Mouse (Mus musculus): ENCODE measurements around the gene Trappc12.

Trappc12 gene

GRCm38 (mm10) chr12:28732631-28733030, 17.6 kb downstream of the Trappc12 start:
- no peak for DNase-seq

GRCm38 (mm10) chr12:28727061-28727460, 23.2 kb downstream of the Trappc12 start:
- no peak for DNase-seq

- DNase-seq, result no peak
These were observed 24.1 kb downstream of the Trappc12 start for GRCm38 (mm10) chr12:28726204-28726603.

DNA sequence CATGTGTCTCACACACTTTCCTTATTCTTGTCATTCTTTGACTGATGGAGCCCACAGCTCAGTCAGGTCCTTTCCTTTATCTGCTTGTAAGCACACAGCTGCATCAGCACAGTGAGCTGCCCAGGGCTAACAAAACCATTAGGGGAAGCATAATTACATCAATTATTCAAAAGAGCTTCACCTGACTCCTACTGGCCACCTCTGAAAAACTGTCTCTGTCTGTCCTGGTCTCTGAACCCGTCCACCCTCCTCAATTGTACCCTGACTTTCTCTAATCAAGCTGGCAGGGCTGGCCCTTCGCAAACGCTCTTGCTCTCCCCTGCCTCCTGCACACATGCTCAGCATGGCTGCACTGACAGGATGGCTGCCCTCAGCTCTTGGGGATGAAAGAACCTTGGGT, 25.9 kb downstream of the Trappc12 start:
- no peak for DNase-seq

DNA sequence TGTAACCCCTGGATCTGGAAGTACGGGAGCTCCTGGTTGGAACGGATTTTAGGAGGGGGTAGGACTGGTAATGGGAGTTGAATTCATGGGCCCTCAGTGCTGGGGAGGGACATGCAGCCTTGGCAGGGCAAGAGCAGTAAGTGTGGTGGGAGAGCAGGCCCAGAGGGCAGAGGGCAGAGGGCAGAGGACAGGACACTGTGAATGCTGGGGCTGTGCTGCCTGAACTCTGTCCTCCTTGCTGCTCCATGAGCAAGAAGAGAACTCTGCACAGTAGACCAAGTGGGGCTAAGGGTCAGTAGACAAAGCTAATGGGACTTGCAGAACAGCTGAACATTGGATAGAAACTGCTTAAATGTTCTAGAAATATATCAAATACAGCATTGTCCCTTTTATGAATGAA, 32.2 kb downstream of the Trappc12 start:
- DNase-seq, result peak; percentile 59 to 60

DNA sequence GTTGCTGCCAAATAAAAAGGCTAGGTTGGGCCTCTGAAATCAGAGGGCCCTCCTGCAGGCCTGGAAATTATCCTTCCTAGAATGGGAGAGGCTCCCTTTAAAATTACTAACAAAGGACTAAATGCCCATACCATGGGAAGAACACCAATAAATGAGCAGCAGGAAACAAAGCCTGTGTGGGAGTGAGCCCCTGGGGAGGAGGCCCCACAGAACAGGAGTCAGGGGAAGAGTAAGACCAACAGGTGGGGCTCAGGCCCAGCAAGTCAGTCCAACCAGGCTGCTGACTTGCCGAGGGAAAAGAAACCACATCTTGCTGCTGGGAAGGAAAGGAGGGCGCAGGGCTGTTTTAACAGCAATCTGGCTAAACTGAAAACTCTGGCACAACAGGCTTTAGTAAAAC, 33.2 kb downstream of the Trappc12 start:
- DNase-seq, result no peak

GRCm38 (mm10) chr12:28714822-28715632, 35.2 kb downstream of the Trappc12 start:
- DNase-seq, result no peak

GRCm38 (mm10) chr12:28710566-28711185, 39.6 kb downstream of the Trappc12 start:
- no peak for DNase-seq

DNA sequence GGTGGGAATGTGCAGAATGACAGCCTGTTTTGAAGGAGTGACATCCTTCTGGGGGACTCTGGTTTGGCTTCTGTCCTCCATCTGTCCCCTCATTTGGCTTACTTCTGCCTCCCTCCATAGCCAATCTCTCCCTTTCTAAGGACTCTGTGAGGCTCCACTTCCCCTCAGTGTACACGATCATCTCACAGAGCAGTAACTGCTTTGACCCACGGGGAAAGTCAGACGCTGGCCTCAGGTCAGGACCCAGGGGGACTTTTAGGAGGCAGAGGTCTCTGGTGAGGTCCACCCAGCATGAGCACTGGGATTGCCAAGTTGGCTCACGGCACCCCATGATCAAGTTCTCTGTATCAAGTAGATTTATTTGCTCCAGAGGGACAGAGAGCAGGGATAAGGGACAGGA, 42.1 kb downstream of the Trappc12 start:
- no peak for DNase-seq

DNA sequence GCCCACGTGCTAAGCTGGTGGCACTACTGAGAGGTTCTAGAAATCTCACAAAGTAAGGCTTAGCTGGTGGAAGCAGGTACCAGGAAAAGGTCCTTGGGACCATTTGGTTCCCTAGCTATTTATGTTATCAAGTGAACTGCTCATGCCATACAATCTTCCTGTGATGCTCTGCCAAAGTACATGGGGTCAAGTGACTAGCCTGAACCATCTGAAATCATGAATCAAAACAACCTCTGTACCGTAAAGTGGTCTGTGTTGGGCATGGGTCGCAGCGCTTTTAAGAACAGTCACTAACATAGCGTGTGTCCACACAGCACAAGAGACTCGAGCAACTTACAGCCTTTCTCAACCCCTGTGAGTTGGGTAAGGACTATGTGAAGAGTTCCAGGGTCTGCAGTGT, 45.1 kb downstream of the Trappc12 start:
- DNase-seq, result no peak

GRCm38 (mm10) chr12:28704381-28704780, 45.9 kb downstream of the Trappc12 start:
- DNase-seq, result peak; percentile 11 to 22

DNA sequence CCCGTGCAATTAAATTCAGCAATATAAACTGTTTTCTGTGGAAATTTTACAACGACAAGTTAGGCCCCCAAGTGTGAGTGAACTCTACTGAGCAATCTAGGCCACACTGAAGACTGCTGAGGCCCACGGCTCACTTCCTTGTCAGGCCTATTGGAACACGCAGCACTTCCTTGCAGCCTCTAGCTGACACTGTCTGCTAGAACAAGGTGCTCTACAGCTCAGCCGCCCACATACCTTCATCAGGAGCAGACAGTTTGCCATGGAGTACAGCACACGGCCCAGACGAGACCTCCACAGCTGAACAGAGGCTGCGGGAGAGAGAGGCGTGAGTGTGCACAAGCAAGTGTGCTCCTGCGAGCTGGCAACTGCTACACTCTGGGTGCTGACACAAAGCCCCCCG, 49.0 kb downstream of the Trappc12 start:
- no peak for DNase-seq

DNA sequence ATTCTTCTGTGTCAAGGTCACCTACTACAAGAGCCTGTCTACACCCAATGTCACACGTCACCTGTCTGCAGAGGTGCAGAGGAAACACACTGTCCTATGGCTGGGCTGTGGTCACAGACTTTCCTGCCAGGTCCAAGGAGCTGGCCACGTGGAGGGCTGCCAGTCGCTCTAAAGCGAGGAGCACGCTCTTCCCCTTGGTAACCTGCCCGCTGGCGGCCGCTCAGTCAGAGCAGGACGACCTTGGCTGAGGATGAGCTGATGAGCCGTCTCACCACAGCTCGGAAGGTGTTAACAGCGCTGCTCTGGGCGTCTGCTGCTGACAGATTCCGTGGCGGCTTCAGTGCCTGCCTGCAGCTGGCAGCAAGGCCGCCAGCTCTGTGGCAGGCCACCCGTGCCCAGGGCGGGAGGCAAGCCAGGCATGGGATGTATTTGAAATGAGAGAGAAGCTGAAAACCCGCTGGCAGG, 49.7 kb downstream of the Trappc12 start:
- DNase-seq, result peak; percentile 70 to 84

DNA sequence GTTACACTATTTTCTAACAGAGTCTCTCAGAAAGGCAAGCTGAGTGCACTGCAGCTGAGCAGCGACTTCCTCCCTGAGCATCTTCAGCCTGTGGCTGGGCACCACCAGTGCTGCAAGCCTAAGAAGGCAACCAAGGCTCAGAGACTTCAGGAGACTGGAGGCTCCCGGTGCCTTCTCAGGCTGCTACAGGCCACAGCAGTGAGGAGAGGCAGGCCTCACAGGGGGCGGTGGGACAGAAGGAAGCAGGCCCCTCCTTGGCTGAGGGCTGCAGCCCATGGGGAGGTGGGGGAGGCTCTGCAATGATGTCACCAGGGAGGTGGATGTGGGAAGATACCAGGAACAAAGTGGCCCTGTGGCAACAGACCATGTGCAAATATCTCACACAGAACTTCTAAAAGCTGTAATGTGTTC, 50.2 kb downstream of the Trappc12 start:
- DNase-seq, result no peak

GRCm38 (mm10) chr12:28699656-28700055, 50.6 kb downstream of the Trappc12 start:
- DNase-seq, result peak; percentile 65 to 84

DNA sequence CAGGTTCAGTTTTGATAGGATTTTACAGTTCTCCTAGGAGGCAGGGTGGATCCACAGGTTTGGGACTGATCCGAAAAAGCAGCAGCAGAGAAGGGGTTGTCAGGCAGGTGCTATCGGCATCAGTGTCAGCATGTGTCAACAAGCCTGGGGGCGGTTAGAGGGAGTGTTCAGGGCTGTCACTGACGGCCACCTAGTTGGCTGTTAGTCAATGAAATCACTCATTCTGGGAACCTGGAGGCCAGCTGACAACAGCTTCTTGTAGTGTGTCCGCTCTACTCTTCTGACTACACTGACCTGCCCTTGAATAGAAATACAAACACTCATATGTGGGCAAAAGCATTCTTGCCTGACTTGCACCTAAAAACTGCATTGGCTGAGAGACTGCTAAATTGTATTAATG, 51.2 kb downstream of the Trappc12 start:
- DNase-seq, result no peak

DNA sequence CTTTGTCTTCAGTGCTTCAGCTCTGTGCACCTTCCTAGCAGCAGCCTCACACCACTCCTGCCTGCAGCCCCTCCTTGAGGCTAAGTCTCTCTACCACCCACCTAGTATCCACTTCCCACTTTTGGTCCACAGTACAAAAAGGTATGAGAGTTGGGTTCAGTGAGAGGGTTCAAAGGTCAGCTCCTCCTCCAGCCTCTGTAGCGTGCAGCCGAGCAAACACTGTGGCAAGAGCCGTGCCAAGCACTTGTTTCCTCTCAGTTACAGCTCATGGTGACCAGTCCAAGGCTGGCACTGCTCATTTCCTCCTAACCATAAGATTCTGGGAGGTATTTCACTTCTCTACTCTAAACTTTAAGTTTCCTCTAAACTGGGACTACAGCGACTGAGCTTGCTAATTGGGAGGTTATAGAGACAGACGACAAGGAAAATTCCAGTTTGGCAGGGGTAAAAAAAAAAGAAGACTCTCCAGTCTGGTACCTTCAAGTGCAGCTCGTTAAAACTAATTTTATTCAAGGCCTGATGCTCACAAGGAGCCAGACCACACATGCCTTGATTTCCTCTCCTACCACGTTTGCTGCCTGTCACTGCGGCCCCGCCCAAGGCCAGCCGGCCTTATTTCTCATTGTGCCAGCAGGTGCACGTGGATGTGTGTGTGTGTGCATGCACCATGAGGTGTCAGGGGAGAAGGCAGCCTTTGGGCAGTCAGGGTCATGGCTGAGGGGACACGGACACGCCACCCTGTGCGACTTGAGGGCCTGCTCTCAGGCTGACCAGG, 52.3 kb downstream of the Trappc12 start:
- DNase-seq, result peak; percentile 65 to 76

GRCm38 (mm10) chr12:28694776-28695175, 55.5 kb downstream of the Trappc12 start:
- DNase-seq, result no peak

DNA sequence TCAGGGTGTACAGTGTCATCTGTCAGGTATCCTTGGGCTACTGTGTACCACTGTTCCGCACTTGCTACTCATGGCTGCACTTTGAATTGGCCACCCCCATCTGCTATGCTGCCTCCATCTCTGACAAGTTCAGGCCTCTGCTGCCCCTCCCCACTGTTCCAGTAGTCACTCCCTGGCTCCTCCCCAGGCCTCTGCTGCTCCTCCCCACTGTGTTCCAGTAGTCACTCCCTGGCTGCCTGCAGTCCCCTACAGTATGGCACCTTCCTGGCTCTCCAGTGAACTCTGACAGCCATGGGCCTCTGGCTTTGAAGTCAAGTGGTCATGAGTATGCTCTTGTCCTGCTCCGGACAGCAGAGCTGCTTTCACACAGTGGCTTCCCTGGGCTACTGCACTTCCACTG, 56.0 kb downstream of the Trappc12 start:
- peak; percentile 20 to 55 for DNase-seq

DNA sequence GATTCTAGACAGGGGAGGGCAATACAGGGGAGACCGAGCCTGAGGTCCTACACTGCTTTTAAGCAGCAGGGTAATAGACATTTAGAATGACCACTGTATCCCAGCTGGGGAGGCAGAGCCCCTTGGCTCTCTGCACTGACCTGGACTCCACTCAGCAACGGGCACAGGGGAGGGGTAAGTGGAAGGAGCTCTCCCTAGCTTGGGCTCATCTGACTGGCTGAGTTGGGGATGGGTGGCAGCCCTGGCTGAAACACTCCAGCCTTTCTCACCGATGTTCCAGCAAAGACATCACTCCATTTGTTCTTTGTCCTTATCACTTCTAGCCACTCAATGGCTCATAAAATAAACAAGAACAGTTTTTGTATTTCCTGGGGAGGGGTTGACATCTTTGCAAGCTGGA, 56.5 kb downstream of the Trappc12 start:
- DNase-seq, result no peak

DNA sequence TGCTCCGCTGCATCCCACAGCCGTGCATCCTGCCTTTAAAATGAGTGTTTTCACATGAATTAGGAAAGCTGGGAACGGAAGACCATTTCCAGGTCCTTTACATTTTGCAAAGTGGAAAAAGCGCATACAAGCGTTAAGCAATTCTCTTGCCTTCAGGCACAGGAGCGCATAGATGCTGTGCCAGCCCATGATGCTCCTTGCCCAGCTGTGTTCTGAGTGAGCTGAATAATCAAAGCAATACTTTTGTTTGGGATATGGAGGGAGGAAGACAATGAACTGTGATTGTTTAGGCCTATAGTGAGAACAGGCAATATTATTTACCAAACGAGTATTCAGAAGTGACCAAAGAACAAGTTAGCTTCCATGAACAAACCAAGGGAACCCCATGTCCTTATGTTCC, 59.5 kb downstream of the Trappc12 start:
- DNase-seq, result no peak

DNA sequence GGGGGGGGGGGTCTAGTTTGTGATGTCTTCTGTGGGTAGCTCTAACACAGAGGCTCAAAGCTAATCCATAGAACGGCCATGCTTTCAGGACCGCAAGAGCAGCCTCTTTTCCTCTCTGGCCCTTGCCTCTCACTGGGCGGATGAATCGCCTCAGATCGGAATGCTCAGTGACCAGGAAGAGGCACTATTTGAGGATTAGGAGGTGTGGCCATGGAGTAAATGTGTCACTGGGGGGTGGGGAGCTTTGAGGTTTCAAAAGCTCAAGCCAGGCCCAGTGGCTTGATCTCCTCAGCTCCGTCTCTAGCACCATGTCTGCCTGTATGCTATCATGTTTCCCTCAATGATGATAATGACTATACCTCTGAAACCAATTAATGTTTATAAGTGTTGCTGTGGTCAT, 61.3 kb downstream of the Trappc12 start:
- DNase-seq, result no peak

DNA sequence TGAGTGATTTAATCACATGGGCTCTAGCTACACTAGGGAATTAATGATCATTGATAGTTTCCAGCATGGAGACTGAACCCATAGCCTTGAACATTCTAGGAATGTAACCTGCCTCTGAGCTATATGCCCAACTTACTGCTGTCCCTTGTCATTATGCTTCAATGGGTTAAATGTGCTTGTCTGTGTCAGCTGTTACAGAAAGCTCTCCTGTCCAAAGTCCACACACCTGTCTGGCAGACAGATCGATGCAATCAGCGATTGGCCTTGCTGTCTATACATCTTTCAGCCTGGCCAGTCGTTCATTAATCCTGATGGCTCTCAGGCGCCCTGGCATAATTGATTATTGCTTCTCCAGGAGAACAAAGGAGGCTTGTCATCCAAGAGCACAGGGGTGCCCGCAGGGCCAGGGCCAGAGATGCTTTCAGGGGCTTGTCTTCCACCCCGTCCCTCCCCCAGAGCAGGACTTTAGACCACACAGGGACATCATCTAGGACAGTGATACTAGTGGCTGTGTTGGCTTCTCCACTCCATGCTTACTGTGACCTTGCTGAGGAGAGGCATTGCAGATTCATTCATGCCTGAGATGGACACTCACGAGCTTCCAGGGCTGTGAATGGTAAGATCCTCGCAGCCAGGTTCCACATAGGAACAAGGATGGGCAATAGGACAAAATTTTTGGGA, 63.9 kb downstream of the Trappc12 start:
- DNase-seq, result no peak
